Mouse (Mus musculus): Measurements from ENCODE around the gene Lingo1.

Gene Lingo1

DNA sequence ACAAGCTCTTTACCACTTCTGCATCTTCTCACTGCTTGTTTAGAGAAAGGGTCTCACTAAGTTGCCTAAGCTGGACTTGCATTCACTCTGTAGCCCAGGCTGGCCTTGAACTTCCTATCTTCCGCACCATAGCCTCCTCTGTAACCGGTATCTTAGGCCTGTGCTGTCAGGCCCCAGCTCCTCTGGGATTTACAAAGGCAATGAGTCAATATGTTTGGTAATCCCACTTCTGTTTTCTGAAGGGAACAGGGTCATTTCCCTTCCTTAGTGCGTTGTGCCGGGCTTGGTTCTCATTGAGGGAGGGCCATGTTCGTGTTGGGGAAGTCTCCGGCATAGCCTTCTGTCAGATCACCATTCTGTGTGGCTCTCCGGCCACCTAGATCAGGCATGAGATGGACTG lies 203.6 kb downstream of the Lingo1 start:
- DNase-seq = peak; percentile 86

- peak; percentile 88 for DNase-seq
These were observed 204.9 kb downstream of the Lingo1 start for GRCm38 (mm10) chr9:56591248-56591888.

- DNase-seq = peak; percentile 68
These were observed 206.5 kb downstream of the Lingo1 start for GRCm38 (mm10) chr9:56589762-56590161.

GRCm38 (mm10) chr9:56584043-56584424 lies 212.2 kb downstream of the Lingo1 start:
- DNase-seq = peak; percentile 75

DNA sequence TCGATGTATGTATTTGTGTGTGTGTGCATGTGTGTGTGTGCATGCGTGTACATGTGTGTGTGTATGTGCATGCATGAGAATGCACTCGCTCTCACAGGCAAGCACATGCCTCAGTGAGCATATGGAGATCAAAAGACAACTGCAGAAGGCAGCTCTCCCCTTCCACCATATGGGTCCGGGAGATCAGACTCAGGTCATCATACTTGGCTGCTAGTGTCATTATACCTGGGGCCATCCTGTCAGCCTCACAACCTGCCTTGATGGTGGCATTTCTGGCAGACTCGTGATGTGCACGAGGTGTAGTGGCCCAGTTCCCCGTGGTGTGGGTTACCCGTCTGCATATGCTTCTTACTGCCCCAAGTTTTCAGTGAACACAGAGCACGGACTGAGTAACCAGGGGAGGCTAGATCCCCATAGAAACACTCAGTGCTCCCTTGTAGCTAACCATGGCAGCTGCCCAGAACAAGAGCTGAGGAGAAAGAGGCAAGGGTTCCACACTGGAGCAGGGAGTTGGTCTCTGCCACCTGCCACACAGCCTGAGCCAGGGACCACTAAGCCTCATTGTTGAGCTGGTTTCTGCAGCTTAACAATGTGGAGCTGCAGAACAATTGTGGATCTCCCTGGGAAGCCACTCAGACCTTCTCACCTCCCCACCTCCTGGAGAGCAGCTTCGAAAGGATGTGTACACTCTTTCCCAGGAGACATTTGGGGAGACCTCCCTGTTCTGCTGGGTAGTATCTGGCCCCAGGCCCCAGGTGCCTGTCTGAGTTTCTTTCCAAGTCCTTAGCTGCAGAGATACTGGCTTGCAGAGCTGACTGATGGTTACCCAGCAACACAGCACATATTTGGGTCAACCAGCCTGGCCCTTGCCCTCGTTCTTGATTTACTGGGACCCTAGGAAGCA lies 212.9 kb downstream of the Lingo1 start:
- peak; percentile 80 for DNase-seq

- DNase-seq = peak; percentile 58
These were observed 213.6 kb downstream of the Lingo1 start for GRCm38 (mm10) chr9:56582628-56583027.

DNA sequence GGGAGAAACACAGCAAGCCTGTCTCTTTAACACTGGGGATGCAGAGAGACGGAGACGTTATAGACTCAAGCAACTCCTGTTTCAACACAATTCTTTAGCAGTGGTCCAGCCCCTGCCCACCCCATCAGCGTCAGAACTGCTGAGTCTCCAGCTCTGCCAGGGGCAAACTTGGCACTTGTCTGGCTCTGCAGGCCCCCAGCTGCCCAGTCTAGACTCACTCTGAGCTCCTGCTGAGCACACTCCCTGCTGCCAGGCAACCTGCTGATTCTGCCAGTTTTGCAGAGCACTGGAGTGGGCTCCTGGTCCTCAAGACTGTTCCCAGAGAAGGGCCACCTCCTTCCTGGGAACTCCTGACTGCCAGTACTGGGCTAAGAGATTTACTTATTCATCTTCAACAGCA lies 214.6 kb downstream of the Lingo1 start:
- peak; percentile 77 for DNase-seq

DNA sequence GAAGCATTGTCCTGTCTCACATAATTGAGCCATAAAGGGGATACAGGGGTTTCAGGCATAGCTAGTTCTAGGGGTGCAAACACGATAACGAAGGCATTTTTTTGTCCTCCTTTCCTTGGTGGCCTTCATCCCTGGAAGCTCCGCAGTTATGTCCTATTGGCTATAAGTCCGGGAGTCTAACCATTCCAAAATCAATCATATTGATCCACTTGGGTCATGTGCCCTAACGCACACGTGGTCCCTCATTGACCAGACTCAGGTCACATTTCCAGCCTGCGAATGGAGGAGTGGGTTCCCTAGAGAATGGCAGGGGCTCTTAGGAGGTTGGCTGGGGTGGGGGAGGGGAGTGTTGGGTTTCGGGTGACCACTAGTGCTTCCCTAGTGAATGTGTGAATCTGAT lies 215.3 kb downstream of the Lingo1 start:
- DNase-seq = no peak

GRCm38 (mm10) chr9:56580101-56580500 lies 216.2 kb downstream of the Lingo1 start:
- no peak for DNase-seq

GRCm38 (mm10) chr9:56577405-56577804 lies 218.9 kb downstream of the Lingo1 start:
- no peak for DNase-seq

DNA sequence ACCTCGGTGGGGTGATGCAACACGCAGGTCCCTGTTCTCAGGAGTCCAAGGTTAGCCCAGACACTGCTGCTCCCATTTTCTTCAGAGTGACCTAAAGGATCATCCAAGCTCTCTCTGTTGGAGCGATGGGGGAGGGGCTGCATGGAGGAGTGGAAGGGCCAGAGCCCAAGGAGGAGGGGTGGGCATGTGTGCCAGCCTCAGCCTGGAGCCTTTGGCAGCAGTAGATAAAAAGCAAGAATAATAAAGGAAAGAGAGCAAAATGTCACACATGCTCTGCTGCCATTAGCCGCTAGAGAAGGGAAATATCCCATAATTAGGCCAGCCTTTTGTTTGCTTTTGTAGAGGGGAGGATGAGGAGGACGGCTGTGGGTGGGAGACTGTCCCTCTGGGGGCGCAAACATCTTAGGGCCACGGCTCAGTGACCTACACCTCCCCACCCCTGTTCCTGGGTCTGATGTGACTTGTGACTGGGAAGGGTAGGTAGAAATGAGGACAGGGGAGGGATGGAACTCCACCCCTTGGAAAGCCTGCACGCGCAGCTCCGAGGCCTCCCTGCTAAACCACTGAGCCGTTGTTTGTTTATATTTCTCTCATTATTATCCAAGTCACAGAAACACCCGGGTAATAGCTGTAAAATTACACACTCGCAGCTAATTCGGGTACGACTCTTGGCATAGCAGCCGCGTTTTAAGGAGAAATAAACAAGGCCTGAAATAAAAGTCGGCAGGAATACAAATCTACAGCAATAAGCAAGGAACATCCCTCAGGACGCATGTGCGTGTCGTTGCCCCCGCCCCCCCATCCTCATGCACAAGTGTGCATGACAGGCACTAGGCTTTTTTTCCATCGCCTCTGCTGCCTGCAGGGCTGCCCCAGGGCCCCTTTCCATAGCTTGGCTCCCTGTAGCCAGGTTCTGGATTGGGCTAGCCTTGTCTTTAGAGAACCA lies 223.5 kb downstream of the Lingo1 start:
- DNase-seq = no peak
